Mouse (Mus musculus) brain, embryonic 14.5 days (tissue): ENCODE data around the gene Itpr1. TPM values are rescaled to one million over a fixed set of nuclear protein-coding genes. Genes with fewer than 3 reads are reported as not detected.

ENCODE experiments used
- DNase-seq: peaks from one replicate; pipeline ENCODE4 v3.0.0-alpha.2; 2011; ENCODE audit warnings: low read depth
- CTCF ChIP-seq: fragments of 200-500 bp; IDR thresholded peaks from 2 replicates; pipeline ENCODE4 v1.5.1; 2012; ENCODE audit warnings: inconsistent platforms, mild to moderate bottlenecking, moderate library complexity, borderline replicate concordance; ENCODE audit not compliant: insufficient read depth, insufficient read length; ENCODE audit errors: extremely low read depth
- POLR2A ChIP-seq: fragments of 200-500 bp; IDR thresholded peaks from 2 replicates; pipeline ENCODE4 v1.6.1; 2012; ENCODE audit warnings: mild to moderate bottlenecking, inconsistent platforms, borderline replicate concordance; ENCODE audit not compliant: poor library complexity, insufficient read depth, insufficient read length, severe bottlenecking; ENCODE audit errors: extremely low read depth
- polyA plus RNA-seq: library from polyadenylated mRNA; depleted of rRNA; stranded (reverse); fragments of >200 nt; gene quantifications from 2 replicates; pipeline ENCODE4 v1.2.3, GENCODE M21; 2012

The Itpr1 gene
- polyA plus RNA-seq, 1 experiment: 9.9 TPM

DNA sequence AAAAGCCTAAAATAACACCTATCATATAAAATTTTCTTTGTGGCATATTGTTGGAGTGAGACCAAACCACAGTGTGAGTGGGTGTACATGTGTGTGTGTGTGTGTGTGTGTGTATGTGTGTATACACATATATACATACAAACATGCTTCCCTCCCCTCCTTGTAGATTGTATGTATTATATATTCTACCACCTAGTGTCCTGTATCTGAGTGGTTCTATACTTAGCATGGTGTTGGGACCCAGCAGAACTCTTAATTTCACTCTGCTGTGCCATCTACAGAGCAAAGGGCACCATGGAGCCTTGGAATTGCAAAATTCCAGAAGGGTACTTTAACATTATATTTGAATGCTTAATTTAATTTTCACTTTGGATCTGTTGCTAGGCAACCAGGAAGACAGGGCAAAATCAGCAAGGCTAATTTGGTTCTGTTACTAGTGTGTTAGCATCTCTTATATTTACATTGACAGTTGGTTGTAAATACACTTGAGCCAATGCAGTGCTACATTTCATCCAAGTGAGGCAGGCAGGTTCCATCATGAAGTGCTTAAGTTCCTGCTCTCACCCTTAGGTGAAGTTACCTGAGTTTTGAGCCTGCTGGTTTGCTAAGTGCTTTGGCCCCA is 122.4 kb downstream of the Itpr1 start:
- DNase-seq: peak; percentile 53
- TF ChIP-seq CTCF (no peak), POLR2A (no peak)

DNA sequence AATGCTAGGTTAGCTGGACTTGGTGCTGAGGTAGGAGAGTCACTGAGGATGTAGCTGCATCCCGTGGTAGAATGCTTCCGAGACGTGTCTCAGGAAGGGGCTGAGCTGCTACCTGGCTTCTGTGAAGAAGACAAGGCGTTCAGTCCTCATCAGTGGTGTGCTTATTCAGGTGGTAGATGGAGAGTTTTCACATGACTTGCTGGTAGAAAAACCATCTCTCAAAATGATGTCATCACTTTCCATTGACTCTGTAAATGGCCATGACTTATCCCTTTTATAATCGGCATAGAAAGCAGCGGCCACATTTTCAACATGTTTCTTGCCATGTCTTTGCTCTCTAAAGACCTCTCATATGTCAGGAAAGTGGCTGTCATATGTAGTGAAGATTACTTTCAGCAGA is 123.6 kb downstream of the Itpr1 start:
- TF ChIP-seq CTCF: no peak
- no peak for TF ChIP-seq POLR2A

DNA sequence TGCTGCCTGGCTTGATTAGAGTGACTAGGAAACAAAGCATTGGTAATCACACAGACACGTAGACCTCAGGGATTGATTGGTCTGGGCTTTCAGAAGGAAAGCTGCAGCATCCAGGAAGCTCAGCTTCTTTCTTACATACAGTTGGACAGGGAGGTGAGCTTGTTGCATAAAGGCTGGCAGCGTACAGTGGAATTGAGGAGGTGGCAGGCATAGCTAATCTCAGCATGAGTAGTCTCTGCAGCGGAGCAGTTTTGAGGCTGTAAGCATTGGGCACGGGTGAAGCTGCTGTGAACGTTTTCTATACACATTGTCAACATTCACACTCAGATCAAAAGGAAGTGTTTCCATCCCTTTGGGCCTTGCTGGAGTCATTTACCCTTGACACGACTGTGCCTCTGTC is 124.4 kb downstream of the Itpr1 start:
- no peak for DNase-seq
- TF ChIP-seq CTCF: no peak
- TF ChIP-seq POLR2A: no peak

More for the DNA sequence above, 123.6 kb downstream of the Itpr1 start:
- DNase-seq: no peak

DNA sequence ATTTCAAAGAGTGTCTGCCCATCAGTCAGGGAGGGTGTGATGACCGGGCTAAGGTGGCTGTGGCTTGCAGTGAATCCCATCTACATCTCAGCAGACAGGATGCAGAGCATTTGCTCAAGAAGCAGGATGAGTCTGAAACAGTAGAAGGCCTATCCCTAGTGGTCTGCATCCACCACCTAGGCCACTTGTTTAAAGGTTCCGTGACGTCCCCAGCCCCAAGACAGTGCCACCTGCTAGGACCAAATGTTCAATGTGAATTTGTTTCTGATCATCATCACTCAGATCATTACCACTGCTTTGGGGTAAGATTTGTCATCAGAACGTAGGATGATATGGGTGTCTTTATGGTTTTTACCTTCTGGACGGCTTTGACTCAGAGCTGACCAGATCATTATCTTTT is 125.5 kb downstream of the Itpr1 start:
- DNase-seq: no peak
- TF ChIP-seq CTCF: no peak
- TF ChIP-seq POLR2A: no peak

DNA sequence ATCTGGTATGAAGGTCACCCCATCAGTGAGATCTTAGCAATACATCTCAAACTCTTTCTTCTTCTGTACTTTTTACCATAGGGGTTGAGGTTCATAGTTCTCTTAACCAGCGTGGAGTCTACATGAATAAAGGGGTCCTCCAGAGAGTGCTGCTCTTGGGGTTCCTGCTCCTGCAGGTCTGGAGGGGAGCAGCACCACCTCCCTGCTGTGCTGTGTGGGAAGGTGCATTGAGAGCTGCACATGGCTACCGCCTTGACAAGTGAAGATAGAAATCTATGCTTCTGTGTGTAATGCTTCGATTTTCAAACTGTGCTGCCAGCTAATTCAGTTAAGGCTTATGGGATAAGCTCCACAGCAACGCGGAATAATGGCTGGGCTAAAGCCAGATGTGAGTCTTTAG is 130.1 kb downstream of the Itpr1 start:
- no peak for DNase-seq
- TF ChIP-seq POLR2A (no peak), CTCF (no peak)

DNA sequence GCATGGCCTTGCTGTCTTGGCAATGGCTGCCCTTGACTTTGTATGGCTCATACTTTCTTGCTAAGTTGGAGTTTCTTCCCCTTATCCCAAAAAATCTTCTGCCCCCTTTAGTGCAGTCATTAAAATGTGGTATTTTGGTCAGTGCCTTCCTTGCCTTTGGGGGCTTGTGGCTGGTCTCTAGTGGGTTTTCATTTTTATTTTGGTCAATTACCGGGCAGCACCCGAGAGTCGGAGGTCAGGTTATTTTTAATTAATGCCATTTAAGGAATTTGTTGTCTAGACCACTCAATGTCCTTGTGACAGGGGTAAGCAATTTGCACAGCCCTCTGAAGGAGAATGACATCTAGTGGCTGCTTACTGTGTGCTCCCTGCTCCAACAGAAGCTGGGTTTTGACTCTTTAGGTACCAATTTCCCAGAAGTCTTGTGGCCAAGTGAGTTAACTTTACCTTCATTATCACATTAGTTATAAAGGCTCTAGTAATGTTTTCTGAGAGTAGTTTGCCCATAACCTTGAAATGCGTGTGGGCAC is 130.9 kb downstream of the Itpr1 start:
- no peak for TF ChIP-seq POLR2A
- TF ChIP-seq CTCF: peak; percentile 14; the same call in 1 of the 2 replicates
- peak; percentile 28 for DNase-seq

DNA sequence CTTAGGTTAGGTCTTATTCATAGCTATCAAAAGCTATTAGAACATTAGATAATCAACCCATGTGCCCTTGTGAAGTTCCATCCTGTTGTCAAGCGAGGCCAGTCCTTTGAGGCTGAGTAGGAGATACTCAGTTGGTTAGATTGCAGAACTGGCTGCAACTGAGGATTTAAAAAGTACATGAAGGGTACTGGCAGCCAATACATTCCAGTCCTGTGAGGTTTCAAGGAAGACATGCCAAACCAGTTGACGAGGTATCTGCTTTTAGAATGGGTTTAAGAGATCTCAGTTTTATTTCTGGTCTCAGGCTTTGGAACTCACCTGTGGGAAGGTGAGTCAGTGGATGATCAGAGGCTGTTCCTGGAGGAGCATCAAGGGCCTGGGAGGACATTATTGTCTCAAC is 137.9 kb downstream of the Itpr1 start:
- DNase-seq: no peak
- TF ChIP-seq CTCF (no peak), POLR2A (no peak)

DNA sequence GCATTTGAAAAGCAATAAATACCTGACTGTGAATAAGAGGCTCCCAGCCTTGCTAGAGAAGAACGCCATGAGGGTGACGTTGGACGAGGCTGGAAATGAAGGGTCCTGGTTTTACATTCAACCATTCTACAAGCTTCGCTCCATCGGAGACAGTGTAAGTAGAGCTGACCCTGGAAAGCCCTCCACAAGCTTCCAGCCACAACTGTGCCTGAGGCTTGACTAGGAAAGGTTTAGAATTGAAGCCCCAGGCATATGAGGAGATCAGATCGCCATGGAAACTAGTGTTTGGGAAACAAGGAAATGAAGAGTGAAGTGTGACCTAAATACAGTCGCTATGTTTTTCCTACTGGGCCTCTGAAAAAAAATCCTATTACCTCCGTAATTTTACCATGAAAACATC is 139.1 kb downstream of the Itpr1 start:
- TF ChIP-seq POLR2A: no peak
- no peak for TF ChIP-seq CTCF
- DNase-seq: peak; percentile 64

DNA sequence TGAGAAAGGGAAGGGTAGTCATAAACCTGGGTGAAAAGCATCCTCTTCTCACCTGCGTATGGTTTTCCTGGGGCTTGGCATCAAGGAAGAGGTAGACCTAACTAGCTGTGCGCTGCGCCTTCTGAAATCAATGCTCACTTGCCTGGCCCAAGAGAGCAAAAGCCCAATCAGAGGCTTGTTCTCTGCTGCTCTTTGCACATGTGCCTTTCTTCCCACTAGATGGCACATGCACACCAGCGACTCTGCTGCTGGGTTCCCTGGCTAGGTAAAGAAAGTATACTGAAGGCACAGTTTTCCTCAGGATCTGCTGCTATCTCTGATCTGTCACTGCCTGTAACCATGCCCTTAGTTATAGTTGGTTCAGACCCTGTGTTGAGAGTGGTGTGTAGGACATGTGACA is 154.5 kb downstream of the Itpr1 start:
- TF ChIP-seq POLR2A (no peak), CTCF (peak; percentile 56; the same call in 1 of the 2 replicates)
- peak; percentile 35 for DNase-seq

DNA sequence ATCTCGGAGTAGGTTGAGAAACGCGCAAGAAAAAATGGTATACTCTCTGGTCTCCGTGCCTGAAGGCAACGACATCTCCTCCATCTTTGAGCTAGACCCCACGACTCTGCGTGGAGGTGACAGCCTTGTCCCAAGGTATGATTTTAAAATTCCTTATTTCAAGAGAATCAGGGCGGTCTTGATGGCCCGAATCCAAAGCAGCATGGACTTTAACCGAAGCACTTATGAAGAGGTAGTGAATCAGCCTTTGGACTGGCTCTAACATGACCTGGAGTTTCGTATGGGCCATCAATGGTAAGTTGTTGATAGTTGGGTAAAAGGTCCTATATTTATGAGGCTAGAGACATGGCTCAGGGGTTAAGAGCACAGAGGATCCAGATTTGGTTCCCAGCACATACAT is 156.1 kb downstream of the Itpr1 start:
- DNase-seq: no peak
- TF ChIP-seq CTCF (no peak), POLR2A (no peak)

DNA sequence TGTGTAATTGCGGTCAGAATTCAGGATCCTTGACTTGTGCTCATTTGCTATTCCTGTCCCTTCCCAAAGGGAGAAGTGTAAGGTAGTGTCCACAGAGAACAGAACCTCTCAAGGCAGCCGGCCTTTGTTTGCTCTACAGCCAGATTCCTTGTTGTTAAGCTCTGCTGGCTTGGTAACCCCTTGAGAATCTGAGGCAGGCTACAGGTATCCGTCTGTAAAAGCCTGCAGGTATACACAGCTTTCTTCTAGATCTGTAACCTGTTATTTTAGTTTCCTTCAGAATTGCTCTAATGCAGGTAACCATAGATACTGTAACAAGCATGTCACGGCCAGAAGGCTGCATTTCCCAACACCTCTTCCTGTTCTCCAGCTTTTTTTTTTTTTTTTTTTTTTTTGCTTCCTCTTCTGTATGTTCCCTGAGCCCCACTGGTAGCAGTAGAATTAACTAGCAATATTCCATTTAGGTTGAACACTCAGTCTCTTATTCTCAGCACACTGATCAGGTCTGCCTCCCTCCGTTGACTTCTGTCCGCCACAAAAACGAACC is 158.5 kb downstream of the Itpr1 start:
- TF ChIP-seq CTCF: no peak
- TF ChIP-seq POLR2A: no peak

DNA sequence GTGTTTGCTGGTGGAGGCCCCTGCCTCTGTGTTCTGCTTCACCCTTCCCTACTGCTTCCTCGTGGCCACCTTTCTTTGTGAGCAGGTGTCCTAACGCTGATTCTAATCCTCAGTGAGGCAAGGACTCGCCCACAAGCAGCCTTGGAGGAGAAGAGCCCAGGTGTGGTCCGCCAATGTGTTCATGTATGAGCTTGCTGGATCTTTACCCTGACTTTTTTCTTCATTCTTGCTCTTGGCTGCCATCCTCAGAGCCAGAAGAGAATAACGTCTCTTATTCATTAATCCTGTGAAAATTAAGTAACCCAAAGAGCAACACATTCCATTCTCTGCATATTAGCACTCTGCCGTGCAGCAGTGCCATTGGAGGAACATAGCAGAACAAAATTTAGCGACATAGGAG is 161.1 kb downstream of the Itpr1 start:
- DNase-seq: peak; percentile 29
- no peak for TF ChIP-seq POLR2A
- no peak for TF ChIP-seq CTCF

More for the DNA sequence above, 158.5 kb downstream of the Itpr1 start:
- no peak for DNase-seq

DNA sequence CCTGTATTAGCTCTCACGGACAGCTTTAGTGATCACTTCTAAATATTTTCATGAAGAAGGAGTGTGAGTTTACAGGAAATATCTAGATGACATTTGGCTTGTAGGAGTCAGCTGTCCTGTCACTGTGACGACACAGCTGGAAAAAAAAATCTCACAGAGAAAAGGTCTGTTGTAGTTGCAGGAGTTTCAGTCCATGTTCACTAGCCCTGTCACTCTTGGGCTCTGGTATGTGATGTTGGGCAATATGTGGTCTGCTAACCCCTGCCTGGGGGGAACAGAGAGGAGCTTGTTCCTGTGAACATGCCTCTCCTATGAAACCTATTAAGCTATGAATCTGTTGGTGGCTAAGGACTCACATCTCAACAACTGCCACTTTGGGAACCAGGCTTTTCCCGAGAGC is 166.1 kb downstream of the Itpr1 start:
- DNase-seq: no peak
- no peak for TF ChIP-seq POLR2A
- no peak for TF ChIP-seq CTCF
